Mouse (Mus musculus): ENCODE data around the gene Mrgprd.

GRCm38 (mm10) chr7:145283487-145284187, 31.0 kb upstream of the Mrgprd start, which contains the start of gene Tpcn2:
- TF ChIP-seq CTCF (IDR thresholded peaks at IDR 0.05; ENCODE audit: control insufficient read depth, insufficient read depth, insufficient replicate concordance, low read depth, low read length): peak; percentile 28; the same call in 1 of the 2 replicates
- TF ChIP-seq POLR2A (IDR thresholded peaks at IDR 0.05; ENCODE audit: control insufficient read depth, low read depth, low read length): peak; percentile 77
